Mouse (Mus musculus): ENCODE measurements at regions not wholly inside any gene's neighbourhood (a gene's known extent, or its start where the extent isn't known, plus 50 kb on each side); places are given as distances from the start of the nearest gene placed in this dataset.

DNA sequence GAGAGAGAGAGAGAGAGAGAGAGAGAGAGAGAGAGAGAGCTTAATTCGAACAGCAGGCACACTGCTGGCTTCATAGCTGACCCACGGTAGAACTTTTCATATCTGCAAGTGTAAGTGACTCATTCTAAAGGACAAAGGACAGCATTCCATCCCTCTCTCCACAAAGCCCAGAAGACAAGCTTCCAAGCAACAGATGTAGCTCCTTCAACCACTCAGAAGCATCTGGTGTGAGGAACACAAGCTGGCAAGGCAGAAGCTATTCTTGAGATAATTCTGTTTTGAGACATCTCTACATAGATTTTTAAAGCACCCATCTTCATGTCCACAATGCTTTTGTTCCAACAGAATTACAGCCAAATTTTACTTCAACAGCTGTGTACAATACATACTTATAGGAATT, 294.2 kb upstream of the Gria1 start:
- Histone ChIP-seq H3K4me2 (ENCODE audit: low read length) (no peak overlapping the region), H3K9me3 (ENCODE audit: control insufficient read depth, low read length) (no peaks in the 10 kb centered on the region), H3K9ac (replicated peaks; ENCODE audit: low read length) (no peak overlapping the region), H3K27ac (replicated peaks; ENCODE audit: low read depth, low read length) (no peak overlapping the region), H3K27me3 (ENCODE audit: control insufficient read depth, insufficient read depth, low read length) (no peaks in the 10 kb centered on the region), H3K4me3 (replicated peaks; ENCODE audit: low read depth, low read length) (no peak overlapping the region), H3K4me1 (ENCODE audit: control insufficient read depth, insufficient read depth, low read length) (no peaks in the 10 kb centered on the region), H3K36me3 (ENCODE audit: control insufficient read depth, insufficient read depth, low read length) (no peaks in the 10 kb centered on the region)
- ATAC-seq (ENCODE audit: low FRiP score, low TSS enrichment) (no peak), DNase-seq (no peak)
- 85% methylated on average over 2 of the region's 2 CpGs for WGBS

DNA sequence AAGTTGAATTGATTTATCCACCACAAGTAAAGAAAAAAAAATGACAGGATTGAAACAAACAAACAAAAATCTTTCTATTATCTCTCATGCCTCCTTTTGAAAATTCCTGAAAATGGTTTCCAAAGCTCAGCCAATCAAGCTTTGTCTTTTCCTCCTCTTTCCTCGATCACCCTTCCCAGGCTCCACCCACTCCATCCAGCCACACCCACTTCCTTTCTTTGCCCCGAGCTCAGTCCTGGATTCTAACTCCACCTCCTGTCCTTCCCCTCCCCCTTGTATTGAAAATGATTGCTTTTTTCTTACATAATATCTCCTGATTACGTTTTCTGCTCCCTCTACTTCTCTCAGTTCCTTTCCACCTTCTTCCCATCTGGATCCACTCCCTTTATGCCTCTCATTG, 286.0 kb upstream of the Gria1 start:
- no peaks in the 10 kb centered on the region for H3K9me3 ChIP-seq (ENCODE audit: control insufficient read depth, low read length)

DNA sequence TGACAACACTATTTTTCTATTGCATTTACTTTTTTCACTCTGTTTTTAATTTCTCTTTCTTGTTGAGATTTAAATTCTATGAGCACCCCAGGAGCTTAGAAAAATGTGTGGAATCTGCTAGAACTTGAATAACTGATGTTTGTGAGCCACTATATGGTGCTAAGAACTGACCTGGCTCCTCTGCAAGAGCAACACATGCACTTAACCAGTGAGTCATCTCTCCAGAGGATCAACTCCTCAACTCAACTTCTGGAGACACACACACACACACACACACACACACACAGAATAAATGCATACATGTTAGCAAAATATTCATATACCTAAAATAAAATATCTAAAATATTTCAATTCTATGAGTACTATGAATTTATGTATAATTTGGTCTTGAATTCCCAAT, 285.0 kb upstream of the Gria1 start:
- no peak for DNase-seq
- no peaks in the 10 kb centered on the region for H3K27me3 ChIP-seq (ENCODE audit: control insufficient read depth, insufficient read depth, low read length)
- no peak for ATAC-seq (ENCODE audit: low FRiP score, low TSS enrichment)
- no peak overlapping the region for H3K4me3 ChIP-seq (replicated peaks; ENCODE audit: low read depth, low read length)
- H3K27ac ChIP-seq (replicated peaks; ENCODE audit: low read depth, low read length): no peak overlapping the region
- no peak overlapping the region for H3K4me2 ChIP-seq (ENCODE audit: low read length)
- H3K9ac ChIP-seq (replicated peaks; ENCODE audit: low read length): no peak overlapping the region
- H3K36me3 ChIP-seq (ENCODE audit: control insufficient read depth, insufficient read depth, low read length): no peaks in the 10 kb centered on the region
- H3K4me1 ChIP-seq (ENCODE audit: control insufficient read depth, insufficient read depth, low read length): no peaks in the 10 kb centered on the region
- no peaks in the 10 kb centered on the region for H3K9me3 ChIP-seq (ENCODE audit: control insufficient read depth, low read length)

More for the DNA sequence above, 286.0 kb upstream of the Gria1 start:
- no peak overlapping the region for H3K27ac ChIP-seq (replicated peaks; ENCODE audit: low read depth, low read length)
- no peak overlapping the region for H3K4me3 ChIP-seq (replicated peaks; ENCODE audit: low read depth, low read length)
- H3K4me1 ChIP-seq (ENCODE audit: control insufficient read depth, insufficient read depth, low read length): no peaks in the 10 kb centered on the region
- WGBS: 51% methylated on average over 3 of the region's 3 CpGs
- no peak overlapping the region for H3K4me2 ChIP-seq (ENCODE audit: low read length)
- no peak overlapping the region for H3K9ac ChIP-seq (replicated peaks; ENCODE audit: low read length)
- ATAC-seq (ENCODE audit: low FRiP score, low TSS enrichment): no peak
- DNase-seq: no peak
- no peaks in the 10 kb centered on the region for H3K36me3 ChIP-seq (ENCODE audit: control insufficient read depth, insufficient read depth, low read length)
- no peaks in the 10 kb centered on the region for H3K27me3 ChIP-seq (ENCODE audit: control insufficient read depth, insufficient read depth, low read length)

DNA sequence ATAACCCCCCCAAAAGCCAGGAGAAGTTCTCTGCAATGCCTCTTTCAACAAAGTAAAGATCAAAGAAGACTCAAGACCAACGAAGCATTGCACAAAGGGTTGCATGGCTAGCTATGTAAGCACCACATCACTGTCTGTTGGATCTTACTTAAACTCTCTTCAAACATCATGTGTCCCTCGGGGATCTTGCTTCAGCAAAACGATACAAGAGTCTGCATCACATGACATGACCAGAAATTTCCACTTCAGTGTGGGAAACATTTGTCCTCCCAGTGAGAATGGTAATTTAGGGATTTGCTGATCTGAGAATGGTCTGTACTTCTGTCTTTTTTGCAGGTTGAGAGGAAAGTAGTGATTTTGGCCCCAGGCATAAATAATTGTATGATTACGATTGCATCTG, 283.6 kb upstream of the Gria1 start:
- DNase-seq (no peak), ATAC-seq (ENCODE audit: low FRiP score, low TSS enrichment) (no peak)
- WGBS: 64% methylated on average over 4 of the region's 4 CpGs
- Histone ChIP-seq H3K4me3 (replicated peaks; ENCODE audit: low read depth, low read length) (no peak overlapping the region), H3K27me3 (ENCODE audit: control insufficient read depth, insufficient read depth, low read length) (no peaks in the 10 kb centered on the region), H3K9ac (replicated peaks; ENCODE audit: low read length) (no peak overlapping the region), H3K9me3 (ENCODE audit: control insufficient read depth, low read length) (no peaks in the 10 kb centered on the region), H3K4me2 (ENCODE audit: low read length) (no peak overlapping the region), H3K4me1 (ENCODE audit: control insufficient read depth, insufficient read depth, low read length) (no peaks in the 10 kb centered on the region), H3K27ac (replicated peaks; ENCODE audit: low read depth, low read length) (no peak overlapping the region), H3K36me3 (ENCODE audit: control insufficient read depth, insufficient read depth, low read length) (no peaks in the 10 kb centered on the region)

DNA sequence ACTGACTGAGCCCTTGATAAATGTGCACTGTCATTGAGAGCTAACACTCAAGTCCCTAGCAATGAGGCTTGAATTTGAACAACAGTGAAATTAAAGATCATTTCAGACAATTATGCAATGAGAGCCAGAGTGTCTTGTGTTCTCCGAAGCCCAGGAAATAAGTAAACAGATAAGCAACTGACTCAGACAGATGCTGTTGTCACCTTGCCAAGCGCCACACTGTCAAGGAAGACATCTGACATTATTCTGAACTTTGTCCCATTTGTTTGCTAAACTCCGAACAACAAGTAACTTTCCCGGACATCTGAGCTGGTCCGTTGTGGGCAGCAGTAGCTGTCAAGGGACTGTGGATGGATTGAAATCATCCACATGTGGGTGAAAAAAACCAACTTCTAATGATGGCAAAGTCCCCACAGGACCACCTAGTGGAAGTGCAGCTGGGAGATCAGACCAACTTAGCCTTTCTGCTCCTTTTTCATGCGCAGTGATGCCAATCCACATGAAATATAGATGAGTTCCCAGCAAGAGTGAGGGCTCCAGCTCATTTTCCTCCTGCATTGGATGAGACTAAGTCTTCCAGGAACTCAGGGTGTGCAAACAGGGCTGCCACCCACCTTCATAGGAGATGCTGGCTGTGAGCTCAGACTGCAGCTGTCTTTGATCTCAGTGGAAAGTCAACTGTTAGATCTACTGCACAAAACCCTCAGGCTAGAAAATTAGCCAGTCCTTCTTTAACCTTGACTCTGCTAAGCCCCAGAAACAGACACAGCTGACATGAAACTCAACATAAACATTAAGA, 282.8 kb upstream of the Gria1 start:
- Histone ChIP-seq H3K36me3 (ENCODE audit: control insufficient read depth, insufficient read depth, low read length) (no peaks in the 10 kb centered on the region), H3K4me1 (ENCODE audit: control insufficient read depth, insufficient read depth, low read length) (no peaks in the 10 kb centered on the region)
- 80% methylated on average over 6 of the region's 6 CpGs for WGBS

DNA sequence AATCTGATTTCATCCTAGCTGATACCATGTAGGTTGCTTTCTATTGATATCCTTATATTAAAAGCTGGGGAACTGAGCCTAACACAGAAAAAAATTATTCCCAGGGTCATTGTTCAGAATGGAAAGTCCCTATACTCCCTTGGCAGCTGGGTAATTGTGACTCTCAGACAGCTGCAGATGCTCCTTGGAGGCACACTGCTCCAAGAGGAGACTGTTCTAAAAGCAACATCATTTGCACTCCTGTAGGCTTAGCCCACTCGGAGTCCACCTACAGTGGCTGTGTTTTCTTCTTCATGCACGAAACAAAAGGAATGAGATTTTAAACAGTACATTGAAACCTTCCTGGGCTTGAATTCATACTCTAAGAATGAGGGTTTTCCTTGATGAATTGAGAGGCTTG, 269.3 kb upstream of the Gria1 start:
- Histone ChIP-seq H3K4me3 (replicated peaks; ENCODE audit: low read depth, low read length) (no peak overlapping the region), H3K4me1 (ENCODE audit: control insufficient read depth, insufficient read depth, low read length) (no peaks in the 10 kb centered on the region), H3K36me3 (ENCODE audit: control insufficient read depth, insufficient read depth, low read length) (no peaks in the 10 kb centered on the region), H3K27ac (replicated peaks; ENCODE audit: low read depth, low read length) (0 out of 2 replicates have a peak overlapping the region, but pooled peaks have one; percentile 32), H3K4me2 (ENCODE audit: low read length) (no peak overlapping the region), H3K27me3 (ENCODE audit: control insufficient read depth, insufficient read depth, low read length) (no peaks in the 10 kb centered on the region), H3K9ac (replicated peaks; ENCODE audit: low read length) (no peak overlapping the region), H3K9me3 (ENCODE audit: control insufficient read depth, low read length) (no peaks in the 10 kb centered on the region)
- DNase-seq (no peak), ATAC-seq (ENCODE audit: low FRiP score, low TSS enrichment) (no peak)
- WGBS: 26% methylated on average over 2 of the region's 2 CpGs

More for the DNA sequence above, 282.8 kb upstream of the Gria1 start:
- Histone ChIP-seq H3K4me3 (replicated peaks; ENCODE audit: low read depth, low read length) (no peak overlapping the region), H3K27ac (replicated peaks; ENCODE audit: low read depth, low read length) (no peak overlapping the region), H3K27me3 (ENCODE audit: control insufficient read depth, insufficient read depth, low read length) (no peaks in the 10 kb centered on the region), H3K9me3 (ENCODE audit: control insufficient read depth, low read length) (no peaks in the 10 kb centered on the region), H3K9ac (replicated peaks; ENCODE audit: low read length) (no peak overlapping the region), H3K4me2 (ENCODE audit: low read length) (no peak overlapping the region)
- DNase-seq (no peak), ATAC-seq (ENCODE audit: low FRiP score, low TSS enrichment) (no peak)

DNA sequence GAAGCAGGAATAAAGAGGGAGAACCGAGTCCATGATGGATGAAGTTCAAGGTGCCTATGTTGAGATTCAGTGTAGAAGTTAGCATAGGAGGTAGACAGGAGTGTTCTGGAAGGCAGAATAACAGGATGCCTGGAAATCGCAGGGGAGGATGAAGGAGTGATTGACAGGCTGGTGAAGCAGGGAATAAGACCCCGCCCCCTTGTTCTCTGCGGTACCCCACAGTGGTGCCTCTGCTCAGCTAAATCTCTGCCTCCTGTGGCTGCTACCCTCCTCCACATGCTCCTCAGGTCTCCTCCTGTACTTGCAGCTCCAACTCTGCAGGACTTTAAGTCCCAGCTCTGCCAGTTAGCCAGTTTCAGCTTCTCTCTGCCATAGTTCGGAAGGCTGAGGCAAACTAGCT, 261.2 kb upstream of the Gria1 start:
- H3K4me2 ChIP-seq (ENCODE audit: low read length): no peak overlapping the region
- no peaks in the 10 kb centered on the region for H3K36me3 ChIP-seq (ENCODE audit: control insufficient read depth, insufficient read depth, low read length)
- ATAC-seq (ENCODE audit: low FRiP score, low TSS enrichment) (no peak), DNase-seq (no peak)
- no peak overlapping the region for H3K27ac ChIP-seq (replicated peaks; ENCODE audit: low read depth, low read length)
- WGBS: 27% methylated on average over 5 of the region's 5 CpGs
- H3K4me1 ChIP-seq (ENCODE audit: control insufficient read depth, insufficient read depth, low read length): no peaks in the 10 kb centered on the region
- H3K4me3 ChIP-seq (replicated peaks; ENCODE audit: low read depth, low read length): no peak overlapping the region
- no peaks in the 10 kb centered on the region for H3K27me3 ChIP-seq (ENCODE audit: control insufficient read depth, insufficient read depth, low read length)
- H3K9ac ChIP-seq (replicated peaks; ENCODE audit: low read length): no peak overlapping the region
- no peaks in the 10 kb centered on the region for H3K9me3 ChIP-seq (ENCODE audit: control insufficient read depth, low read length)

DNA sequence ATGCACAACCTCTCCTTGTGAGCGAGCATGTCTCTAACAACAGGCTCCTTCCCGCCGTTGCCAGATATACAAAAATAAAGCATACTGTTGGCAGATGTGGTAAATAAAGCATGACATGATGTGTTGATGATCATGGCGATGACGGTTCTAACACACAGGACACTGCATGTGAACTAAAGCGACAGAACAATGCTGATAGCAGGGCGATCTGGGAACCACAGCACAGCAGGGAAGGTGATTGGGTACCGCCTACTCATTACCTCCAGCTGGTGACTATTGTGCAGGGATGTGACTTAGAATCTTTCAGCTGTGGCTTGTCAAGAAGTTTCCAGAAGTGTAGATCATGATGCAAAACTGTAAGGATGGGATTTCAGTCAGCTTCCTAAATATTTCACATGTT, 260.5 kb upstream of the Gria1 start:
- Histone ChIP-seq H3K36me3 (ENCODE audit: control insufficient read depth, insufficient read depth, low read length) (no peaks in the 10 kb centered on the region), H3K27me3 (ENCODE audit: control insufficient read depth, insufficient read depth, low read length) (no peaks in the 10 kb centered on the region), H3K9me3 (ENCODE audit: control insufficient read depth, low read length) (no peaks in the 10 kb centered on the region), H3K4me1 (ENCODE audit: control insufficient read depth, insufficient read depth, low read length) (no peaks in the 10 kb centered on the region), H3K9ac (replicated peaks; ENCODE audit: low read length) (no peak overlapping the region), H3K4me2 (ENCODE audit: low read length) (no peak overlapping the region), H3K4me3 (replicated peaks; ENCODE audit: low read depth, low read length) (no peak overlapping the region), H3K27ac (replicated peaks; ENCODE audit: low read depth, low read length) (no peak overlapping the region)
- no peak for ATAC-seq (ENCODE audit: low FRiP score, low TSS enrichment)
- no peak for DNase-seq
- 33% methylated on average over 8 of the region's 8 CpGs for WGBS

DNA sequence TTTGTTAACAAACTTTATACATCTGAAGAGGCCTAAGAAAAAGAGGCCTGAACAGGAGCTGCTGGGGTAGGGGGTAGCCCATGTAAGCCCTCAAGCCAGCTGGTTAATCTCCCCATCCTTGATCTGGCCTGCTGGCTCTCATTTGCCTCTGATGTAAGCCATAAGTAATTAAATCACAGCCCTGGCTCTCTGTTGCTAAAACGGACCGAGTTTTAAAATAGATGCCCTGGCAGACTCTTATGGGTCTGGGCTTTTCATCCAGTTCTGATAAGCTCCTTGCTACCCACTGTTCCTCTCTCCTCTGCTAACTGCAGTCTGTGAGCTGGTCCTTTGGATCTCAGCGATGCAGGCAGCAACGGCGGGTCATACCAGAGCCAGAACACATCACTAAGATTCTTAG, 259.3 kb upstream of the Gria1 start:
- no peak overlapping the region for H3K4me3 ChIP-seq (replicated peaks; ENCODE audit: low read depth, low read length)
- no peak for ATAC-seq (ENCODE audit: low FRiP score, low TSS enrichment)
- H3K36me3 ChIP-seq (ENCODE audit: control insufficient read depth, insufficient read depth, low read length): no peaks in the 10 kb centered on the region
- no peak overlapping the region for H3K4me2 ChIP-seq (ENCODE audit: low read length)
- no peaks in the 10 kb centered on the region for H3K4me1 ChIP-seq (ENCODE audit: control insufficient read depth, insufficient read depth, low read length)
- DNase-seq: no peak
- no peaks in the 10 kb centered on the region for H3K9me3 ChIP-seq (ENCODE audit: control insufficient read depth, low read length)
- H3K27me3 ChIP-seq (ENCODE audit: control insufficient read depth, insufficient read depth, low read length): no peaks in the 10 kb centered on the region
- H3K9ac ChIP-seq (replicated peaks; ENCODE audit: low read length): no peak overlapping the region
- WGBS: 29% methylated on average over 5 of the region's 5 CpGs
- H3K27ac ChIP-seq (replicated peaks; ENCODE audit: low read depth, low read length): no peak overlapping the region

Data from midbrain, embryonic 14.5 days (tissue).